Mouse (Mus musculus) CH12.LX (cell line): ENCODE results near the gene Tmem219. TPM values are rescaled to one million over a fixed set of nuclear protein-coding genes. Genes with fewer than 3 reads are reported as not detected.

Source experiments
- DNase-seq: peaks from one replicate; pipeline ENCODE4 v3.0.0-alpha.2; 2013; ENCODE audit errors: extremely low read depth
- H3K27ac ChIP-seq: 2 replicates; pipeline ENCODE4 v1.5.1; 2012; ENCODE audit warnings: low read depth, mild to moderate bottlenecking, control low read depth, moderate library complexity; ENCODE audit not compliant: insufficient read depth
- H3K27me3 ChIP-seq: replicated peaks from 2 replicates; pipeline ENCODE3; 2012; ENCODE audit warnings: inconsistent platforms
- H3K36me3 ChIP-seq, 2 experiments: replicated peaks in 1 of 2; 2 replicates each; pipeline versions ENCODE3 to v1.6.1; 2012; ENCODE audit warnings: inconsistent platforms in 1 of 2, low read length in 1 of 2, mild to moderate bottlenecking in 1 of 2, mixed read lengths in 1 of 2, moderate library complexity in 1 of 2; ENCODE audit not compliant: control insufficient read depth in 1 of 2, insufficient read depth in 1 of 2
- H3K4me1 ChIP-seq, 2 experiments: 2 replicates each; pipeline ENCODE4 v1.6.1; 2012; ENCODE audit warnings: inconsistent platforms in 1 of 2, moderate library complexity in 1 of 2; ENCODE audit not compliant: insufficient read depth in 2 of 2, control insufficient read depth in 1 of 2
- H3K4me2 ChIP-seq: 2 replicates; pipeline ENCODE4 v1.6.1; 2012; ENCODE audit warnings: low read depth, mild to moderate bottlenecking, control low read depth; ENCODE audit not compliant: poor library complexity, insufficient read depth, severe bottlenecking
- H3K4me3 ChIP-seq, 3 experiments: fragments of 150-350 bp in 1 of 3; sonication (generic) in 1 of 3; replicated peaks in 1 of 3; 2 replicates each; pipeline versions ENCODE3 to v1.5.1; 2011 to 2012; ENCODE audit warnings: low read depth in 2 of 3, low read length in 2 of 3, mild to moderate bottlenecking in 2 of 3, moderate library complexity in 2 of 3, control low read depth in 1 of 3, improper control_type of control experiment in 1 of 3, inconsistent platforms in 1 of 3, mixed read lengths in 1 of 3; ENCODE audit not compliant: poor library complexity in 1 of 3
- H3K79me2 ChIP-seq: replicated peaks from 2 replicates; pipeline ENCODE4 v1.6.1; 2012; ENCODE audit warnings: mild to moderate bottlenecking, moderate library complexity; ENCODE audit not compliant: control insufficient read depth, poor library complexity, insufficient read depth, severe bottlenecking; ENCODE audit errors: extremely low read depth
- H3K9ac ChIP-seq: 2 replicates; pipeline ENCODE4 v1.6.1; 2012; ENCODE audit warnings: low read depth, mild to moderate bottlenecking, control low read depth, moderate library complexity; ENCODE audit not compliant: insufficient read depth
- H3K9me3 ChIP-seq: replicated peaks from 2 replicates; pipeline ENCODE3; 2012; ENCODE audit warnings: low read length, inconsistent platforms, mixed read lengths
- CHD2 ChIP-seq: IDR thresholded peaks from 2 replicates; pipeline ENCODE4 v1.6.1; 2011; ENCODE audit warnings: low read length, improper control_type of control experiment
- IRF4 ChIP-seq: IDR thresholded peaks from 2 replicates; pipeline ENCODE4 v1.6.1; 2014; ENCODE audit warnings: low read depth, mild to moderate bottlenecking, inconsistent platforms, low read length, improper control_type of control experiment
- MYC ChIP-seq: IDR thresholded peaks from 2 replicates; pipeline ENCODE4 v1.6.1; 2011; ENCODE audit warnings: low read depth, mild to moderate bottlenecking, improper control_type of control experiment, low read length
- POLR2A ChIP-seq: IDR thresholded peaks from 2 replicates; pipeline ENCODE4 v1.6.1; 2011; ENCODE audit warnings: low read depth, mild to moderate bottlenecking, improper control_type of control experiment, low read length
- RAD21 ChIP-seq: IDR thresholded peaks from 2 replicates; pipeline ENCODE4 v1.6.1; 2011; ENCODE audit warnings: low read depth, mild to moderate bottlenecking, low read length, improper control_type of control experiment, moderate library complexity
- ZNF384 ChIP-seq: IDR thresholded peaks from 2 replicates; pipeline ENCODE4 v1.6.1; 2012; ENCODE audit warnings: low read depth, low read length, improper control_type of control experiment, inconsistent platforms
- dilution Hi-C: fragments of 300-500 bp; cut with MboI; formaldehyde crosslinking; loops from 2 replicates; pipeline ENCODE4 v1.14.3; 2020; ENCODE audit warnings: low sequenced_read_pairs; ENCODE audit not compliant: extremely low pct_unique_long_range_greater_than_20kb, extremely low pct_ligation_motif_present
- in situ Hi-C: fragments of 300-500 bp; cut with MboI; formaldehyde crosslinking; loops from 3 replicates; pipeline ENCODE4 v1.14.3; 2019; ENCODE audit warnings: low sequenced_read_pairs, low pct_ligation_motif_present, low pct_unique_long_range_greater_than_20kb, mixed read lengths
- polyA plus RNA-seq: library from polyadenylated mRNA; unstranded; fragments of >175 nt; gene quantifications from 2 replicates; pipeline ENCODE4 v1.2.1, GENCODE M21; 2012; ENCODE audit warnings: low read depth; ENCODE audit not compliant: insufficient read length
- total RNA-seq, 2 experiments: library from RNA; depleted of rRNA; stranded (reverse); fragments of 300-350 nt in 1 of 2; fragments of >200 nt in 1 of 2; gene quantifications; 2 replicates each; pipeline ENCODE4 v1.2.3; 2012 to 2014

Tmem219 gene
- total and polyA plus RNA-seq, 3 experiments, result 33.4 to 43.2 (median 37.4) TPM

DNA sequence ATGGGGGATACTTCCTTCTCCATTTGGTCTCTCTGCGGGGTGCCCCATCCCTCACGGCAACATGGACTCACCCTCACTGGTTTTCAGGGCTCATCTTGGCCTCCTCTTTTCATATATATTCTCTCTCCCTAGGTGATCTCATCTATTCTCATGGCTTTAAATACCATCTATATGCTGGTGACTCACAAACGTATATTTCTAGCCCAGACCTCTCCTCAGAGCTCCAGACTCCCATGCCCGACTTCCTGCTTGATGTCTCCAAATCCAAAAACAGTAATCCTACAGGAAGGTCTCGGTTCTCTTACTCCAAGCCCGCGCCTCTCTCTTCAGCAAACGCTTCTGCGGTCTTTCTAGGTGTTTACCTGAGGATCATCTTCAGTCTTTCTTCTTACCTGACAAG, 79.4 kb downstream of the Tmem219 start:
- H3K36me3 ChIP-seq, result no peaks in the 10 kb centered on the region
- H3K9me3 ChIP-seq, result peaks cover 8% of the 10 kb centered on the region
- dilution Hi-C loops (no loop called here), in situ Hi-C loops (no loop called here)
- no peak overlapping the region for H3K4me2 ChIP-seq
- no peak overlapping the region for H3K27ac ChIP-seq
- H3K4me1 ChIP-seq, result no peaks in the 10 kb centered on the region
- no peaks in the 10 kb centered on the region for H3K79me2 ChIP-seq
- no peak for TF ChIP-seq POLR2A
- no peak for TF ChIP-seq IRF4
- TF ChIP-seq CHD2, result no peak
- no peak for TF ChIP-seq MYC
- no peak for TF ChIP-seq ZNF384
- TF ChIP-seq RAD21, result no peak
- H3K4me3 ChIP-seq, result no peak overlapping the region
- H3K9ac ChIP-seq, result no peak overlapping the region
- peaks cover 16% of the 10 kb centered on the region for H3K27me3 ChIP-seq
- DNase-seq, result no peak

Other genes with a start within 250 kb of the Tmem219 start
Only the 20 nearest of the 31 such genes appear.
- gene Tbx6, start 141.4 kb downstream of the Tmem219 start, total RNA-seq (2012; rRNA removed), result 15.2 and 15.8 TPM in 2 replicates
- 12.3 and 12.8 TPM in 2 replicates for gene Tbx6, start 141.4 kb downstream of the Tmem219 start, total RNA-seq (2014; rRNA removed)
- gene Tbx6, start 141.4 kb downstream of the Tmem219 start, polyA plus RNA-seq, result 29.2 and 31.5 TPM in 2 replicates
- 201 and 213 TPM in 2 replicates for gene Ppp4c, start 130.4 kb downstream of the Tmem219 start, total RNA-seq (2012; rRNA removed)
- gene Ppp4c, start 130.4 kb downstream of the Tmem219 start, total RNA-seq (2014; rRNA removed), result 175 and 195 TPM in 2 replicates
- gene Ppp4c, start 130.4 kb downstream of the Tmem219 start, polyA plus RNA-seq, result 161 and 168 TPM in 2 replicates
- 0.30 TPM in 1 of 2 replicates, not detected in the other for gene Fam57b, start 125.2 kb downstream of the Tmem219 start, total RNA-seq (2012; rRNA removed)
- not detected in 2 replicates for gene Fam57b, start 125.2 kb downstream of the Tmem219 start, total RNA-seq (2014; rRNA removed)
- gene Fam57b, start 125.2 kb downstream of the Tmem219 start, polyA plus RNA-seq, result not detected in 2 replicates
- not detected in 2 replicates for gene 4930451I11Rik, start 91.3 kb downstream of the Tmem219 start, total RNA-seq (2012; rRNA removed)
- not detected in 2 replicates for gene 4930451I11Rik, start 91.3 kb downstream of the Tmem219 start, total RNA-seq (2014; rRNA removed)
- not detected in 2 replicates for gene 4930451I11Rik, start 91.3 kb downstream of the Tmem219 start, polyA plus RNA-seq
- 1.9 and 3.4 TPM in 2 replicates for gene Doc2a, start 75.5 kb downstream of the Tmem219 start, total RNA-seq (2012; rRNA removed)
- not detected in 2 replicates for gene Doc2a, start 75.5 kb downstream of the Tmem219 start, total RNA-seq (2014; rRNA removed)
- not detected in 2 replicates for gene Doc2a, start 75.5 kb downstream of the Tmem219 start, polyA plus RNA-seq
- 70.9 and 103 TPM in 2 replicates for gene Hirip3, start 60.9 kb downstream of the Tmem219 start, total RNA-seq (2012; rRNA removed)
- gene Hirip3, start 60.9 kb downstream of the Tmem219 start, total RNA-seq (2014; rRNA removed), result 42.4 and 44.7 TPM in 2 replicates
- 190 and 267 TPM in 2 replicates for gene Hirip3, start 60.9 kb downstream of the Tmem219 start, polyA plus RNA-seq
- gene Ino80e, start 60.5 kb downstream of the Tmem219 start, total RNA-seq (2012; rRNA removed), result 73.9 and 109 TPM in 2 replicates
- 73.6 and 78.4 TPM in 2 replicates for gene Ino80e, start 60.5 kb downstream of the Tmem219 start, total RNA-seq (2014; rRNA removed)
- gene Ino80e, start 60.5 kb downstream of the Tmem219 start, polyA plus RNA-seq, result 216 and 243 TPM in 2 replicates
- 28.5 and 29.0 TPM in 2 replicates for gene Taok2, start 38.2 kb downstream of the Tmem219 start, total RNA-seq (2012; rRNA removed)
- 13.6 and 15.3 TPM in 2 replicates for gene Taok2, start 38.2 kb downstream of the Tmem219 start, total RNA-seq (2014; rRNA removed)
- gene Taok2, start 38.2 kb downstream of the Tmem219 start, polyA plus RNA-seq, result 32.2 and 33.0 TPM in 2 replicates
- gene Kctd13, start 6.0 kb upstream of the Tmem219 start, total RNA-seq (2012; rRNA removed), result 35.0 and 37.5 TPM in 2 replicates
- 16.4 and 19.0 TPM in 2 replicates for gene Kctd13, start 6.0 kb upstream of the Tmem219 start, total RNA-seq (2014; rRNA removed)
- gene Kctd13, start 6.0 kb upstream of the Tmem219 start, polyA plus RNA-seq, result 35.2 and 40.4 TPM in 2 replicates
- gene Asphd1, start 26.7 kb upstream of the Tmem219 start, total RNA-seq (2012; rRNA removed), result 0.08 TPM in 1 of 2 replicates, not detected in the other
- not detected in 2 replicates for gene Asphd1, start 26.7 kb upstream of the Tmem219 start, total RNA-seq (2014; rRNA removed)
- 1.3 and 1.8 TPM in 2 replicates for gene Asphd1, start 26.7 kb upstream of the Tmem219 start, polyA plus RNA-seq
- 7.2 and 8.8 TPM in 2 replicates for gene Sez6l2, start 27.6 kb upstream of the Tmem219 start, total RNA-seq (2012; rRNA removed)
- 8.9 and 9.9 TPM in 2 replicates for gene Sez6l2, start 27.6 kb upstream of the Tmem219 start, total RNA-seq (2014; rRNA removed)
- 29.2 and 29.3 TPM in 2 replicates for gene Sez6l2, start 27.6 kb upstream of the Tmem219 start, polyA plus RNA-seq
- gene Cdipt, start 53.0 kb upstream of the Tmem219 start, total RNA-seq (2012; rRNA removed), result 72.8 and 86.2 TPM in 2 replicates
- gene Cdipt, start 53.0 kb upstream of the Tmem219 start, total RNA-seq (2014; rRNA removed), result 100 and 108 TPM in 2 replicates
- gene Cdipt, start 53.0 kb upstream of the Tmem219 start, polyA plus RNA-seq, result 120 and 138 TPM in 2 replicates
- gene Cdiptos, start 53.2 kb upstream of the Tmem219 start, total RNA-seq (2012; rRNA removed), result 0.46 and 0.47 TPM in 2 replicates
- not detected in 2 replicates for gene Cdiptos, start 53.2 kb upstream of the Tmem219 start, total RNA-seq (2014; rRNA removed)
- gene Cdiptos, start 53.2 kb upstream of the Tmem219 start, polyA plus RNA-seq, result 0.31 and 0.97 TPM in 2 replicates
- 42.1 and 52.1 TPM in 2 replicates for gene Mvp, start 91.7 kb upstream of the Tmem219 start, total RNA-seq (2012; rRNA removed)
- gene Mvp, start 91.7 kb upstream of the Tmem219 start, total RNA-seq (2014; rRNA removed), result 33.3 and 35.5 TPM in 2 replicates
- gene Mvp, start 91.7 kb upstream of the Tmem219 start, polyA plus RNA-seq, result 53.7 and 63.5 TPM in 2 replicates
- 0.25 and 0.30 TPM in 2 replicates for gene Pagr1b, start 93.6 kb upstream of the Tmem219 start, total RNA-seq (2012; rRNA removed)
- gene Pagr1b, start 93.6 kb upstream of the Tmem219 start, total RNA-seq (2014; rRNA removed), result not detected in 2 replicates
- gene Pagr1b, start 93.6 kb upstream of the Tmem219 start, polyA plus RNA-seq, result 2.8 and 6.6 TPM in 2 replicates
- gene Pagr1a, start 94.4 kb upstream of the Tmem219 start, total RNA-seq (2012; rRNA removed), result 56.9 and 60.0 TPM in 2 replicates
- gene Pagr1a, start 94.4 kb upstream of the Tmem219 start, total RNA-seq (2014; rRNA removed), result 12.0 and 24.9 TPM in 2 replicates
- 69.4 and 71.3 TPM in 2 replicates for gene Pagr1a, start 94.4 kb upstream of the Tmem219 start, polyA plus RNA-seq
- 13.2 and 16.0 TPM in 2 replicates for gene Gm42742, start 98.2 kb upstream of the Tmem219 start, total RNA-seq (2012; rRNA removed)
- gene Gm42742, start 98.2 kb upstream of the Tmem219 start, total RNA-seq (2014; rRNA removed), result 37.1 and 45.1 TPM in 2 replicates
- gene Gm42742, start 98.2 kb upstream of the Tmem219 start, polyA plus RNA-seq, result 6.1 and 14.9 TPM in 2 replicates
- gene Prrt2, start 98.3 kb upstream of the Tmem219 start, total RNA-seq (2012; rRNA removed), result not detected in 2 replicates
- 0.09 TPM in 1 of 2 replicates, not detected in the other for gene Prrt2, start 98.3 kb upstream of the Tmem219 start, total RNA-seq (2014; rRNA removed)
- gene Prrt2, start 98.3 kb upstream of the Tmem219 start, polyA plus RNA-seq, result 1.2 TPM in 2 replicates
- gene Maz, start 104.1 kb upstream of the Tmem219 start, total RNA-seq (2012; rRNA removed), result 87.0 and 112 TPM in 2 replicates
- 84.5 and 91.2 TPM in 2 replicates for gene Maz, start 104.1 kb upstream of the Tmem219 start, total RNA-seq (2014; rRNA removed)
- gene Maz, start 104.1 kb upstream of the Tmem219 start, polyA plus RNA-seq, result 219 and 241 TPM in 2 replicates
- 54.2 and 63.9 TPM in 2 replicates for gene Kif22, start 119.6 kb upstream of the Tmem219 start, total RNA-seq (2012; rRNA removed)
- gene Kif22, start 119.6 kb upstream of the Tmem219 start, total RNA-seq (2014; rRNA removed), result 58.1 and 65.0 TPM in 2 replicates
- 81.4 and 86.2 TPM in 2 replicates for gene Kif22, start 119.6 kb upstream of the Tmem219 start, polyA plus RNA-seq